In the genomic region with DNA sequence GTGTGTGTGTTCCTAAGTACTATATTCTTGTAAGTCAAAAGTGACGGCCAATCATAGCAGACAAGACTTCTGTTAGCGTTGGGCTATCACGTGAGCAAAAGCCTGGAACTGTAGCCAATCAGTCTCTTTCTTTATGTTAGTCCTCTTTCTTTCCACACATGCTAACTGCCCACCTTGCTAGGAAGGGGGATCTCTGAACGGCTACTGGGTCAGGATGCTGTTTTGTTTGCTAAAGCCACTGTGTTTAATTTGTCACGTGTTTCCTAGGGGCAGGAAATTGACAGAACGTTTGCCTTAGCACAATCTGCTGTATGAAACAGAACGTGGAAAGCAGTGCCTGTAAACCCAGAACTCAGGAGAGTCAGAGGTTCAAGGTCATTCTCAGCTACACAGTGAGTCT, we compare ENCODE assay signal across 8 mouse cellular contexts. TPM values are rescaled to one million over a fixed set of nuclear protein-coding genes. Genes with fewer than 3 reads are reported as not detected.
A peak's percentile ranks its signal among the peaks of the same experiment; 100 is the strongest.
DNase-seq lines count a peak whose midpoint lies in the region; ATAC-seq and TF ChIP-seq lines count a peak whose summit lies in the region.

No protein-coding gene starts in this region.

- peaks cover 13% of the 10 kb centered on the region for H3K36me3 ChIP-seq in heart, embryonic 16.5 days (ENCODE audit: control insufficient read depth, insufficient read depth)
- H3K36me3 ChIP-seq in G1E (replicated peaks): peaks cover 38% of the 10 kb centered on the region

- intact Hi-C loops in left cerebral cortex, postnatal 10 days (cut with DNase I): loop anchor here (5.0 kb wide), 1 partner anchor 265 kb away; no protein-coding TSS in a partner anchor

- DNase-seq in heart, adult 11 months: no peak
- peak; percentile 49 for DNase-seq in G1E (ENCODE audit: low spot score)
- no peak for DNase-seq in right cerebral cortex, postnatal 25 days
- no peak for DNase-seq in left cerebral cortex, postnatal 10 days (ENCODE audit: extremely low spot score in 1 of 2, low spot score in 2 of 2)
- DNase-seq in left cerebral cortex, adult 8-10 months (ENCODE audit: low spot score in 2 of 2): no peak

- peak overlapping the region; percentile 49 for H3K27ac ChIP-seq in heart, embryonic 16.5 days (ENCODE audit: low read length)

- peak overlapping the region; percentile 87 for H3K4me2 ChIP-seq in heart, embryonic 16.5 days (ENCODE audit: low read depth, low read length)

- no peak for TF ChIP-seq CTCF in G1E (IDR thresholded peaks at IDR 0.05; ENCODE audit: low read depth, low read length)

- H3K4me3 ChIP-seq in heart, embryonic 16.5 days (ENCODE audit: low read length): peak overlapping the region; percentile 81
- peak overlapping the region; percentile 98; the same call in 1 of the 2 replicates for H3K4me3 ChIP-seq in G1E (ENCODE audit: low read depth, low read length)

- no peaks in the 10 kb centered on the region for H3K27me3 ChIP-seq in heart, embryonic 16.5 days (ENCODE audit: control insufficient read depth, insufficient read depth, low read length)
- H3K27me3 ChIP-seq in G1E (ENCODE audit: insufficient read depth, low read length): no peaks in the 10 kb centered on the region

- H3K4me1 ChIP-seq in heart, embryonic 16.5 days (ENCODE audit: control insufficient read depth, insufficient read depth, low read length): peaks cover 32% of the 10 kb centered on the region
- peaks cover 54% of the 10 kb centered on the region for H3K4me1 ChIP-seq in G1E (ENCODE audit: insufficient read depth, low read depth, low read length)

- H3K9me3 ChIP-seq in heart, embryonic 16.5 days (replicated peaks; ENCODE audit: control insufficient read depth, low read length): no peaks in the 10 kb centered on the region
- H3K9me3 ChIP-seq in G1E (replicated peaks): peaks cover 6% of the 10 kb centered on the region

- 28% methylated on average over 7 of the region's 7 CpGs for WGBS in heart, embryonic 16.5 days

- H3K9ac ChIP-seq in heart, embryonic 16.5 days (ENCODE audit: low read length): peak overlapping the region; percentile 37

- ATAC-seq in heart, embryonic 16.5 days (replicated peaks; ENCODE audit: extremely low read depth, insufficient read depth, low FRiP score): 0 out of 2 replicates have a peak, but pooled peaks have one; percentile 0
- ATAC-seq in G1E (ENCODE audit: extremely low read depth, insufficient number of reproducible peaks, low FRiP score, poor library complexity, severe bottlenecking): no peak
- 0 out of 2 replicates have a peak, but pooled peaks have one; percentile 3 for ATAC-seq in granulocyte monocyte progenitor cell, adult 5-6 weeks (replicated peaks; ENCODE audit: poor library complexity, severe bottlenecking)
- peak; percentile 25; the same call in 1 of the 2 replicates for ATAC-seq in megakaryocyte-erythroid progenitor cell, adult 5-6 weeks (replicated peaks; ENCODE audit: low FRiP score, low TSS enrichment, poor library complexity, severe bottlenecking)

RNA-seq across cellular contexts. Expression of a gene that starts 0.5 kb away (rescaled TPM):
- 39.8 and 44.7 TPM in 2 replicates for polyA plus RNA-seq in heart, embryonic 16.5 days (2015; fragmentation: Nextera tagmentation; extraction: Ambion mirVana)
- total RNA-seq in G1E (2014; fragmentation: Nextera tagmentation) (366 and 403 TPM in 2 replicates), G1E (2017) (143 and 145 TPM in 2 replicates)
- polyA plus RNA-seq in G1E (2012): 298 and 307 TPM in 2 replicates
- total RNA-seq in granulocyte monocyte progenitor cell, adult 5-6 weeks (2014; fragmentation: Nextera tagmentation): 11.3 and 14.5 TPM in 2 replicates
- total RNA-seq in granulocyte monocyte progenitor cell, adult 5-6 weeks (2017): 9.7 and 18.5 TPM in 2 replicates
- 50.6 and 51.2 TPM in 2 replicates for total RNA-seq in megakaryocyte-erythroid progenitor cell, adult 5-6 weeks (2014; fragmentation: Nextera tagmentation)
- 23.2 and 26.6 TPM in 2 replicates for total RNA-seq in megakaryocyte-erythroid progenitor cell, adult 5-6 weeks (2017)
- total RNA-seq in left cerebral cortex, postnatal 10 days (2021): 100 to 1,000 TPM; 157 to 167 TPM
- 100 to 1,000 TPM; 194 to 215 (median 198) TPM for total RNA-seq in left cerebral cortex, adult 8-10 months (2022)

RNA-seq across cellular contexts. Expression of a gene that starts 21.7 kb away (rescaled TPM):
- polyA plus RNA-seq in heart, embryonic 16.5 days (2015; fragmentation: Nextera tagmentation; extraction: Ambion mirVana): 323 and 360 TPM in 2 replicates
- 24.2 and 40.3 TPM in 2 replicates for total RNA-seq in G1E (2014; fragmentation: Nextera tagmentation)
- total RNA-seq in G1E (2017): 178 and 219 TPM in 2 replicates
- 13.9 and 20.3 TPM in 2 replicates for polyA plus RNA-seq in G1E (2012)
- total RNA-seq in granulocyte monocyte progenitor cell, adult 5-6 weeks (2014; fragmentation: Nextera tagmentation): 356 and 442 TPM in 2 replicates
- 191 and 246 TPM in 2 replicates for total RNA-seq in granulocyte monocyte progenitor cell, adult 5-6 weeks (2017)
- total RNA-seq in megakaryocyte-erythroid progenitor cell, adult 5-6 weeks (2014; fragmentation: Nextera tagmentation): 222 and 247 TPM in 2 replicates
- 196 and 256 TPM in 2 replicates for total RNA-seq in megakaryocyte-erythroid progenitor cell, adult 5-6 weeks (2017)
- 10 to 100 TPM; 90.5 TPM for total RNA-seq in left cerebral cortex, postnatal 10 days (2021)
- 10 to 100 TPM; 70.4 to 87.1 (median 72.2) TPM for total RNA-seq in left cerebral cortex, adult 8-10 months (2022)

RNA-seq across cellular contexts. Expression of a gene that starts 21.8 kb away (rescaled TPM):
- 51.6 and 54.9 TPM in 2 replicates for polyA plus RNA-seq in heart, embryonic 16.5 days (2015; fragmentation: Nextera tagmentation; extraction: Ambion mirVana)
- total RNA-seq in G1E (2014; fragmentation: Nextera tagmentation): 23.1 and 30.8 TPM in 2 replicates
- 167 and 180 TPM in 2 replicates for total RNA-seq in G1E (2017)
- polyA plus RNA-seq in G1E (2012): 51.2 and 86.3 TPM in 2 replicates
- total RNA-seq in granulocyte monocyte progenitor cell, adult 5-6 weeks (2014; fragmentation: Nextera tagmentation): 82.9 and 89.7 TPM in 2 replicates
- total RNA-seq in granulocyte monocyte progenitor cell, adult 5-6 weeks (2017): 145 and 160 TPM in 2 replicates
- total RNA-seq in megakaryocyte-erythroid progenitor cell, adult 5-6 weeks (2014; fragmentation: Nextera tagmentation): 112 and 116 TPM in 2 replicates
- total RNA-seq in megakaryocyte-erythroid progenitor cell, adult 5-6 weeks (2017): 136 and 160 TPM in 2 replicates
- 10 to 100 TPM in 1 of 2 experiments, 1 to 10 TPM in 1; 10.0 to 10.8 TPM for total RNA-seq in left cerebral cortex, postnatal 10 days (2021)
- total RNA-seq in left cerebral cortex, adult 8-10 months (2022): 10 to 100 TPM; 11.7 to 14.4 (median 13.0) TPM

RNA-seq across cellular contexts. Expression of a gene that starts 58.4 kb away (rescaled TPM):
- 4.2 TPM in 2 replicates for polyA plus RNA-seq in heart, embryonic 16.5 days (2015; fragmentation: Nextera tagmentation; extraction: Ambion mirVana)
- total RNA-seq in G1E (2014; fragmentation: Nextera tagmentation) (not detected in 2 replicates), G1E (2017) (0.12 and 0.22 TPM in 2 replicates)
- not detected in 2 replicates for polyA plus RNA-seq in G1E (2012)
- not detected in 2 replicates for total RNA-seq in granulocyte monocyte progenitor cell, adult 5-6 weeks (2014; fragmentation: Nextera tagmentation)
- not detected in 2 replicates for total RNA-seq in granulocyte monocyte progenitor cell, adult 5-6 weeks (2017)
- not detected in 2 replicates for total RNA-seq in megakaryocyte-erythroid progenitor cell, adult 5-6 weeks (2014; fragmentation: Nextera tagmentation)
- total RNA-seq in megakaryocyte-erythroid progenitor cell, adult 5-6 weeks (2017): not detected in 2 replicates
- 1 to 10 TPM; 5.9 to 6.6 TPM for total RNA-seq in left cerebral cortex, postnatal 10 days (2021)
- 10 to 100 TPM; 28.7 to 33.3 (median 29.0) TPM for total RNA-seq in left cerebral cortex, adult 8-10 months (2022)
